Mouse (Mus musculus) small intestine, adult 10 weeks (tissue): ENCODE results near the gene Zfp949. TPM values are rescaled to one million over a fixed set of nuclear protein-coding genes. Genes with fewer than 3 reads are reported as not detected.

Experiments used
- polyA plus RNA-seq: library from polyadenylated mRNA; stranded (reverse); fragments of 350-450 nt; fragmentation: Illumina TruSeq; extraction: RNeasy Lipid Tissue Mini Kit (QIAGEN cat#74804); gene quantifications from one replicate; pipeline ENCODE4 v1.2.3, GENCODE M21; 2014; ENCODE audit warnings: low replicate concordance

Zfp949 gene
- 15.0 TPM for polyA plus RNA-seq

DNA sequence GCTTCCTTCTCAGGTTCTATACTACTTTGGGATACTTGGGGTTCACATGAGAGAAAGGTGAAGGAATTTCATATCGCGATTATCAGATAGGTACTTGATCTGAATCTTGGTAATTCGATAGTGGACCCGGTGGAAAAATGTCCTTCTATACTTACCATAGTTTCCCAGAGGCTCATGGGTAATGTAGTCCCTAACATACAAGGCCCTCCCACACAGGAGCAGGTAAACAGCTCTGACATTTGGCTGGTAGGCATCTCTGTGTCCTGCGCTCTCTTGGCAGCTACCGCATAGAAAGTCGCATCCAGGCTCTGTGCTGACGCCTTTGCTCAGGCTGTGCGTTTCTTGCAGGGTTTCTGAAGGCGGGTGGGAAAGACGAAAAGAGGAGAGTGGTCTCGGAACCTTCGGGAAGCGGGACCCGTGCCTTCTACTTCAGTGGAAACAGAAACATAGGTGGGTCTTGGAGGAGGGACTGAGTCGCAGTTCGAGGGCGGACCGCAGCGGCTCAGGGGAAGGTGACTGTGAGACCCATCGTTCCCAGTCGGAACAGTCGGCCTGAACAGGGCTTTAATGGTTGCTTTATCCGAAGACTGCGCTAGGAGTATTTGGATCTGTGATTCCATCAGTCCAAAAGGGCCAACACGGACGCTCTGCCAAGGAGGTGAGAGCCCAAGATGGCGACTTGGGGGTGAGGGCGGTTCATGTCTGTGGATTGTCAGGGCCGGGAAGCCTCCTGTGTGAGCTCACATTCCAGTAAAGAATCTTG lies at the start of gene Zfp949:
Zfp949 (plus strand) TSS at position 170 of the 763 bp plus-strand sequence.

GRCm38 (mm10) chr9:88580591-88580990 lies 32.8 kb downstream of the Zfp949 start, which contains the start of gene Trim43a:
Gene Trim43a (plus strand): TSS chr9:88580891.

Other genes with a start within 250 kb of the Zfp949 start
- 66.9 TPM for gene Nt5e, start 220.8 kb upstream of the Zfp949 start, polyA plus RNA-seq
- 63.8 TPM for gene Snx14, start 109.1 kb upstream of the Zfp949 start, polyA plus RNA-seq
- gene Gm20537, start 91.4 kb upstream of the Zfp949 start, polyA plus RNA-seq, result 2.9 TPM
- gene Syncrip, start 65.4 kb upstream of the Zfp949 start, polyA plus RNA-seq, result 185 TPM
- not detected for gene Trim43a, start 32.9 kb downstream of the Zfp949 start, polyA plus RNA-seq
- gene Mthfsl, start 172.3 kb downstream of the Zfp949 start, polyA plus RNA-seq, result 44.0 TPM
- gene Bcl2a1d, start 183.9 kb downstream of the Zfp949 start, polyA plus RNA-seq, result 13.6 TPM